Mouse (Mus musculus): Measurements from ENCODE around the gene Dlg5.

DNA sequence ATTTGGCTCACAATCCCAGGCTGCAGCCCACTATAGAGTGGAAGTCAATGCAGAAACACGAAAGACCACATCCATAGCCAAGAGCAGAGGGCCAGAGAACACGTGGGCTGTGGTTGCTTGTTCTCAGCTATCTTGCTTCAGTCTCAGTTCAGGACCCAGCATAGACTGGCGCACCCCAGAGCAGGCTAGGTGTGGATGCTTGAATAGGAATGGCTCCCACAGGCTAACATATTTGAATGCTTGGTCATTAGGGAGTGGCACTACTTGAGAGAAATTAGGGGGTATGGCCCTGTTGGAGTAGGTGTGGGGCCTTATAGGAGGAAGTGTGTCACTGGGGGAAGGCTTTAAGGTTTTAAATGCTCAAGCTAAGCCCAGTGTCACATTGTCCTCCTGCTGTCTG is 62.8 kb downstream of the Dlg5 start:
- TF ChIP-seq CTCF (IDR thresholded peaks at IDR 0.05) = no peak
- no peak for TF ChIP-seq EP300 (IDR thresholded peaks at IDR 0.05)
